Mouse (Mus musculus): ENCODE measurements around the gene 2210016F16Rik. TPM values are rescaled to one million over a fixed set of nuclear protein-coding genes. Genes with fewer than 3 reads are reported as not detected.

The 2210016F16Rik gene
- 3.8 TPM for polyA plus RNA-seq (2015; fragmentation: Illumina TruSeq; extraction: RNeasy Lipid Tissue Mini Kit (QIAGEN cat#74804); ENCODE audit: insufficient read depth, low read depth, low replicate concordance)

DNA sequence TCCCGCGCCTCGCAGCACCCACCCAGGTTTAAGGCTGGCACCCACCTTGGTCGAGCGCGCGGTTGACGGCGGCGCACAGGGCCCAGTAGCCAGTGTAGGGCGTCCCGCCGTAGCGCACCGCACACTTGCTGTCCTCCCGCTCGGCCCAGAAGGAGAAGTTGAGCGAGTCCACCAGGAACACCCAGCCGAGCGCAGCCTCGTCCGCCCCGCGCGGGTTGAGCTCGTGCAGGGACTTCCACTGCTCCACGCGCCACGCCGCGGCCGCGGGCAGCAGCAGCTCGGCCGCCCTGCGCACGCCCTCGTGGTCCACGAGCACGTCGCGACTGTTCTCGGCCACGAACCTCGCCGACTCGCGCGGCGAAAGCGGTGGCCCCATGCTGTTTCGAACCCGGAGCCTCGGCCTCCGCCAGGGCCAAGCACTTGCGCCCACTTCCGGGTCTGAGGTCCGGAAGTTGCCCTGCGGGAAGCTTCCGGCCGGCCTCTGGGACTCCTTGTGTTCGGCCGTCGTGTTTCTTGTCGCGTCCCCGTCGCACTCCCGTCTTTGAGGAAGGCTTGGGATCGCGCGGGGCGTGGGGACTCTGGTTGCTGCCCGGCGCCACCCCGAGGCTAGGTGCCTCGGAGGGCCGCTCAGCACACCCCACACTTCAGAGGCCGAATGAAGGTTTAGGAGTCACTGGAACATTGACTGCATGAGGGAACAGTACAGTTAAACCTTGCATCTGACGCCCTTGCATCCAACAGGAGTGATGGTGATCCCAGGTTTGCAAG is at the start of gene 2210016F16Rik:
TSS of gene 2210016F16Rik (minus strand) at position 447 of the 768 bp plus-strand sequence.

DNA sequence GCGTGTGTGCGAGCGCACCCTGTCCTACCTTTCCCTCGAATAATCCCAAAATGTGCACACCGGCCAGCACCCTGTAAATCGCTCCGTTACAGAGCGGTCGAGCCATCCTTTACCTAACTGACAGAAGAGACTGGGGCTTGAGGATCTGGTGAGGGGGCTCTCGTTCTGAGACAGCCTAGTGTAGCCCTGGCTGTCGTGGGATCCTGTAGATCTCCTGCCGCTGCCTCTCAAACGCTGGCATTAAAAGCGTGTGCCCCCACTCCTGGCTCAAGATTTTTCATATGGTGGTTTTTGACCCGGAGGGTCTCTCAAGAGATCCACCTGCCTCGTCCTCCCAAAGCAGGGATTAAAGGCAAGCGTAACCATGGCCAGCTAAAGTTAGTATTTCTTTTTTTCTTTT is 18.2 kb upstream of the 2210016F16Rik start, which contains the start of gene Hnrnpk:
TSS of gene Hnrnpk (minus strand) at position 101 of the 400 bp plus-strand sequence.

DNA sequence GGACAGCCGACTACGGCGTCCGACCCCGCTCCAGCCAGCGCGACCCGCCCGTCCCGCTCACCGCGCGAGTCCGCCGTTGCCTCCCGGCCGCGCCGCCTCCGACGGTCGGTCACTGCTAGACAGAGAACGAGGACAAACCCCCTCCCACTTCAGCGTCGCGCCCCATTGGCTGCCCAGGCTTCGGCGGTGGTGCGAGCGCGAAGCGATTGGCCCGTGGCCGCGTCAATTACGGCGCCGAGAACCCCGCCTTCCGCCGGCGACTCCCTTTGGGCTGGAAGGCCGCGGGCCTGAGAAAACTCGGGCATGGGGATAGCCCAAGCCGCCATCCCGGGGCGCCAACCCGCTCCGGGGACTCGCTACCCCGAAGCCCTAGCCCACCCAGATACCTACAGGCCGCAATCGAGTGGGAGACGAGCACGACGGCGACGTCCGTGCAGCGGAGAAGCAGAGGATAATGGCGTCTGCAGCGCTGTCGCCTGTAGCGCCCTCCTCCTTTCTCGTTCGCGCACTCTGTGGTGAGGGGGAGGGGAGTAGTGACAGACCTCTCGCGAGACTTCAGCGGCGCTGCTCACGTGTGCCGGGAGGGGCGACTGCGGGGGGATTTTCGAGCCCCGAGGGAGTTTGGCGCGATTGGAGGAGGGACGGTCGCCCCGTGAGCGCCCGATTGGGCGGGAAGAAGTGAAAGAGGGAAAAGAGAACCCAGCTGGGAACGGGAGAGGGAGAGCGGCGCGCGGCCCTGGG is 17.1 kb upstream of the 2210016F16Rik start, which contains the start of gene Rmi1:
TSS of gene Rmi1 (plus strand) at position 246 of the 741 bp plus-strand sequence.

DNA sequence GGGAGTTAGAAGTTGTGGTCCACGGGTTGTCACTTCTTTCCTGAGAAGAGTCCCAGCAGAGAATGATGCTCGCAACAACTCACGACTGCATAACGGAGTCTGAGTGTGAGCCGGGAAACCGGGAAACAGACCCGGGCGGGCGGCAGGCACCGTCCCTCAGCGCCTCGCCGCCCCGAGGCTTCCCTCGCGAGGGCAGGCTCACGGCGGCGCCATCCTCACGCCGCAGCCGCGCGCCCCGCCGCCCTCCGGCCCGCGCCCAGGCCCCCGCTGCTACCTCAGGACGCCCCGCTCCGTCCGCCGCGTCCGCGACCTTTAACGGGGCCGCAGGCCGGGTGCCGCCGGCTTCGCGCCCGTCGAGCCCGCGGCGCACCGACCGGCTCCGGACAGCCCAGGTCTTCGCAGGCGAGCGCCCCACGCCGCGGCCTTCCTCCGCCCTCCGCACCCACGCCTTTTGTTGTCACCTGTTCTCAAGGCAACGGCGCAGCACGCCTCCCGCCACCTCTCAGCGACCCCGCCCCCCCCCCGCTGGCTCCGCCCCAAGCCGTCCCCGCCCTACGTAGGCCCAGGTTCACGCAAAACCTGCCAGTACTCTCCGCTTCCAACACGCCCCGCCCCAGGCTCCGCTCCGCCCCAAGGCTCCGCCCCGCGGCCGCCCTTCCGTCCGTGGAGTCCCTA is 26.3 kb downstream of the 2210016F16Rik start, which contains the start of gene Kif27:
TSS of gene Kif27 (minus strand) at position 494 of the 675 bp plus-strand sequence.

Other genes with a start within 250 kb of the 2210016F16Rik start
- gene Idnk, start 227.6 kb downstream of the 2210016F16Rik start, polyA plus RNA-seq (2015; fragmentation: Illumina TruSeq; extraction: RNeasy Lipid Tissue Mini Kit (QIAGEN cat#74804); ENCODE audit: insufficient read depth, low read depth, low replicate concordance) = 12.2 TPM
- 12.5 TPM for gene Ubqln1, start 169.6 kb downstream of the 2210016F16Rik start, polyA plus RNA-seq (2015; fragmentation: Illumina TruSeq; extraction: RNeasy Lipid Tissue Mini Kit (QIAGEN cat#74804); ENCODE audit: insufficient read depth, low read depth, low replicate concordance)
- gene Gkap1, start 109.5 kb downstream of the 2210016F16Rik start, polyA plus RNA-seq (2015; fragmentation: Illumina TruSeq; extraction: RNeasy Lipid Tissue Mini Kit (QIAGEN cat#74804); ENCODE audit: insufficient read depth, low read depth, low replicate concordance) = 4.9 TPM
- gene Kif27, start 26.1 kb downstream of the 2210016F16Rik start, polyA plus RNA-seq (2015; fragmentation: Illumina TruSeq; extraction: RNeasy Lipid Tissue Mini Kit (QIAGEN cat#74804); ENCODE audit: insufficient read depth, low read depth, low replicate concordance) = 0.46 TPM
- 6.7 TPM for gene Rmi1, start 17.0 kb upstream of the 2210016F16Rik start, polyA plus RNA-seq (2015; fragmentation: Illumina TruSeq; extraction: RNeasy Lipid Tissue Mini Kit (QIAGEN cat#74804); ENCODE audit: insufficient read depth, low read depth, low replicate concordance)
- 107 TPM for gene Hnrnpk, start 18.1 kb upstream of the 2210016F16Rik start, polyA plus RNA-seq (2015; fragmentation: Illumina TruSeq; extraction: RNeasy Lipid Tissue Mini Kit (QIAGEN cat#74804); ENCODE audit: insufficient read depth, low read depth, low replicate concordance)
- 3.8 TPM for gene Slc28a3, start 225.7 kb upstream of the 2210016F16Rik start, polyA plus RNA-seq (2015; fragmentation: Illumina TruSeq; extraction: RNeasy Lipid Tissue Mini Kit (QIAGEN cat#74804); ENCODE audit: insufficient read depth, low read depth, low replicate concordance)